Mouse (Mus musculus): ENCODE results near the gene Cnp. TPM values are rescaled to one million over a fixed set of nuclear protein-coding genes. Genes with fewer than 3 reads are reported as not detected.

Gene Cnp
- polyA plus RNA-seq, 1 experiment from 2014 or later: 41.1 TPM

- peak; percentile 55 for ATAC-seq (ENCODE audit: low read depth)
- Histone ChIP-seq H3K36me3 (ENCODE audit: control insufficient read depth, insufficient read depth, low read length) (no peaks in the 10 kb centered on the region), H3K9me3 (ENCODE audit: control insufficient read depth, low read length) (no peaks in the 10 kb centered on the region), H3K4me1 (ENCODE audit: control insufficient read depth, insufficient read depth, low read length) (peaks cover 17% of the 10 kb centered on the region), H3K4me2 (ENCODE audit: low read depth, low read length) (peak within 1 kb of the TSS; percentile 63), H3K4me3 (ENCODE audit: low read depth, low read length) (peak within 1 kb of the TSS; percentile 78), H3K27ac (ENCODE audit: low read depth, low read length) (peak within 1 kb of the TSS; percentile 97), H3K9ac (replicated peaks; ENCODE audit: low read depth, low read length) (peak within 1 kb of the TSS; percentile 93), H3K27me3 (ENCODE audit: control insufficient read depth, insufficient read depth, low read length) (no peaks in the 10 kb centered on the region)
- WGBS: 2% methylated on average over 36 of the region's 36 CpGs
Observed at GRCm38 (mm10) chr11:100618761-100619484, 44.2 kb downstream of the Cnp start, which contains the start of gene Nkiras2. Gene Nkiras2, plus strand, starts transcription at chr11:100619244.

- peak overlapping the region; percentile 97 for H3K27ac ChIP-seq (ENCODE audit: low read depth, low read length)
- H3K27me3 ChIP-seq (ENCODE audit: control insufficient read depth, insufficient read depth, low read length): no peaks in the 10 kb centered on the region
- peak; percentile 96 for ATAC-seq (ENCODE audit: low read depth)
- peak overlapping the region; percentile 78 for H3K4me3 ChIP-seq (ENCODE audit: low read depth, low read length)
- peak overlapping the region; percentile 63 for H3K4me2 ChIP-seq (ENCODE audit: low read depth, low read length)
- H3K36me3 ChIP-seq (ENCODE audit: control insufficient read depth, insufficient read depth, low read length): no peaks in the 10 kb centered on the region
- WGBS: under 1% methylated on average over 40 of the region's 40 CpGs
- peak overlapping the region; percentile 93 for H3K9ac ChIP-seq (replicated peaks; ENCODE audit: low read depth, low read length)
- H3K4me1 ChIP-seq (ENCODE audit: control insufficient read depth, insufficient read depth, low read length): peaks cover 23% of the 10 kb centered on the region
- no peaks in the 10 kb centered on the region for H3K9me3 ChIP-seq (ENCODE audit: control insufficient read depth, low read length)
Observed at GRCm38 (mm10) chr11:100619485-100619975, 44.8 kb downstream of the Cnp start.

- ATAC-seq (ENCODE audit: low read depth): peak; percentile 26
Observed at GRCm38 (mm10) chr11:100619982-100620381, 45.3 kb downstream of the Cnp start, which contains the start of gene Dnajc7. Gene Dnajc7, minus strand, starts transcription at chr11:100620168.

GRCm38 (mm10) chr11:100622714-100623113 lies 48.0 kb downstream of the Cnp start:
- Histone ChIP-seq H3K9ac (replicated peaks; ENCODE audit: low read depth, low read length) (peak overlapping the region; percentile 82), H3K4me3 (ENCODE audit: low read depth, low read length) (peak overlapping the region; percentile 81), H3K36me3 (ENCODE audit: control insufficient read depth, insufficient read depth, low read length) (peaks cover 11% of the 10 kb centered on the region), H3K27me3 (ENCODE audit: control insufficient read depth, insufficient read depth, low read length) (no peaks in the 10 kb centered on the region), H3K4me1 (ENCODE audit: control insufficient read depth, insufficient read depth, low read length) (peaks cover 23% of the 10 kb centered on the region), H3K9me3 (ENCODE audit: control insufficient read depth, low read length) (no peaks in the 10 kb centered on the region), H3K27ac (ENCODE audit: low read depth, low read length) (peak overlapping the region; percentile 86), H3K4me2 (ENCODE audit: low read depth, low read length) (peak overlapping the region; percentile 66)
- ATAC-seq (ENCODE audit: low read depth): peak; percentile 25; the same call in 1 of the 2 replicates
- under 1% methylated on average over 24 of the region's 24 CpGs for WGBS

More at GRCm38 (mm10) chr11:100619982-100620381, 45.3 kb downstream of the Cnp start, which contains the start of gene Dnajc7:
- Histone ChIP-seq H3K27me3 (ENCODE audit: control insufficient read depth, insufficient read depth, low read length) (no peaks in the 10 kb centered on the region), H3K9ac (replicated peaks; ENCODE audit: low read depth, low read length) (peak within 1 kb of the TSS; percentile 93), H3K4me3 (ENCODE audit: low read depth, low read length) (peak within 1 kb of the TSS; percentile 78), H3K36me3 (ENCODE audit: control insufficient read depth, insufficient read depth, low read length) (no peaks in the 10 kb centered on the region), H3K4me2 (ENCODE audit: low read depth, low read length) (peak within 1 kb of the TSS; percentile 63), H3K27ac (ENCODE audit: low read depth, low read length) (peak within 1 kb of the TSS; percentile 97), H3K4me1 (ENCODE audit: control insufficient read depth, insufficient read depth, low read length) (peaks cover 25% of the 10 kb centered on the region), H3K9me3 (ENCODE audit: control insufficient read depth, low read length) (no peaks in the 10 kb centered on the region)
- WGBS: 3% methylated on average over 11 of the region's 11 CpGs

DNA sequence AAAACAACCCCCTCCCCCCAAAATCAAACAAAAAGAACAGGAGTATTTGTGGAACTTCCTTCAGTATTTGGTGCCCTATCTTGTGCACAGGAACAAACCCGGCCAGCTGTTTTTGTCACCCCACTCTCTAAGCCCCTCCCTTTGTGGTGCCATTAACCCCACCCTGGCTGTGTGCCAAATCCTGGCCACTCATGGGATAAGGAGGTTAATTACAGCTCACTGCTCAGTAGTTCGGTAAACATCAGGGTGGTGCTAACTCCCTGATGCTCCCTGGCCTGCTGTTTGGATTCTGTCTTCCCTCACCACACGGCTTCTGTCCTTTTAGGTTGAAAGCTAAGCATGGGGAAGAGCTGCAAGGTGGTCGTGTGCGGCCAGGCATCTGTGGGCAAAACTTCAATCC lies 49.2 kb downstream of the Cnp start:
- Histone ChIP-seq H3K4me1 (ENCODE audit: control insufficient read depth, insufficient read depth, low read length) (peaks cover 19% of the 10 kb centered on the region), H3K9ac (replicated peaks; ENCODE audit: low read depth, low read length) (0 out of 2 replicates have a peak overlapping the region, but pooled peaks have one; percentile 82), H3K4me3 (ENCODE audit: low read depth, low read length) (no peak overlapping the region), H3K9me3 (ENCODE audit: control insufficient read depth, low read length) (no peaks in the 10 kb centered on the region), H3K27ac (ENCODE audit: low read depth, low read length) (no peak overlapping the region), H3K36me3 (ENCODE audit: control insufficient read depth, insufficient read depth, low read length) (peaks cover 11% of the 10 kb centered on the region), H3K27me3 (ENCODE audit: control insufficient read depth, insufficient read depth, low read length) (no peaks in the 10 kb centered on the region), H3K4me2 (ENCODE audit: low read depth, low read length) (peak overlapping the region; percentile 66)
- ATAC-seq (ENCODE audit: low read depth): no peak
- WGBS: 49% methylated on average over 5 of the region's 5 CpGs

DNA sequence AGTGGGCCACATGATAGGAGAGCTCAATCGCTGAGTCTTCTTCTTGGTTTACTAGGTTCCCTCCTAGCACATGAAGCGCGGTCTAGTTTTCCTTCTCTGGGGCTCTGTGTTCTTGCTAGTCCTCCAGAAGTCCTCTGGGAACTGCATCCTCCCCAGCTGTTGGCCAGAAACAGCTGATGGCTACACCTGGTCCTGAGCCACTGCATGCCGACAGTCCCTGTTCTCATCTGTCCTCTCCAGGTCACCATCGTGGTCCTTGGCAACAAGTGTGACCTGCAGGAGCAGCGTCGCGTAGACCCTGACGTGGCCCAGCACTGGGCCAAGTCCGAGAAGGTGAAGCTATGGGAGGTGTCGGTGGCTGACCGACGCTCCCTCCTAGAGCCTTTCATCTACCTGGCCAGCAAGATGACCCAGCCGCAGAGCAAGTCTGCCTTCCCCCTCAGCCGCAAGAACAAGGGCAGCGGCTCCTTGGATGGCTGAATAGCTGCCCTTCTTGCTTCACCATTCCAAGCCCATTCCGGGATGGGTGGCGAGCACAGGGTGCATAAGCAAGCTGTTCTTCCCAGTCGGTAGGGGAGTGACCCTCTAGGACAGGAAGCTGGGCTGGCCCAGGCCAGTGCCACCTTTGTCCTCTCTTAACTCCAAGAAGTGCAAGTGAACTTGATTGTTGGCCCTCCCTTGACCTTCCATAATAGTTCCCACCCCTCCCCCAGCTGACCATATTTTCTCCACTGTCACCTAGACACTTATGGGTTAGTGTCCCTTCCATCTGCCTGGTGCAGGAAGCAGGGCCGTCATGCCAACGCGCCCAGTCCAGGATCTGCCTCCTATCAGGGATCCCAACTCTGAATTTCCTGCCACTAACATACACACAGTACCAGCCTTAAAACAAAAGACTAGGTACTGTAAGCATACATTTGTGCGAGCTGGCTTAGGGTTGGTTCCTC lies 51.3 kb downstream of the Cnp start:
- no peak for ATAC-seq (ENCODE audit: low read depth)
- Histone ChIP-seq H3K4me2 (ENCODE audit: low read depth, low read length) (no peak overlapping the region), H3K9ac (replicated peaks; ENCODE audit: low read depth, low read length) (no peak overlapping the region), H3K4me1 (ENCODE audit: control insufficient read depth, insufficient read depth, low read length) (peaks cover 21% of the 10 kb centered on the region), H3K27ac (ENCODE audit: low read depth, low read length) (no peak overlapping the region), H3K4me3 (ENCODE audit: low read depth, low read length) (no peak overlapping the region), H3K9me3 (ENCODE audit: control insufficient read depth, low read length) (no peaks in the 10 kb centered on the region), H3K36me3 (ENCODE audit: control insufficient read depth, insufficient read depth, low read length) (peaks cover 11% of the 10 kb centered on the region), H3K27me3 (ENCODE audit: control insufficient read depth, insufficient read depth, low read length) (no peaks in the 10 kb centered on the region)
- WGBS: 95% methylated on average over 23 of the region's 23 CpGs

DNA sequence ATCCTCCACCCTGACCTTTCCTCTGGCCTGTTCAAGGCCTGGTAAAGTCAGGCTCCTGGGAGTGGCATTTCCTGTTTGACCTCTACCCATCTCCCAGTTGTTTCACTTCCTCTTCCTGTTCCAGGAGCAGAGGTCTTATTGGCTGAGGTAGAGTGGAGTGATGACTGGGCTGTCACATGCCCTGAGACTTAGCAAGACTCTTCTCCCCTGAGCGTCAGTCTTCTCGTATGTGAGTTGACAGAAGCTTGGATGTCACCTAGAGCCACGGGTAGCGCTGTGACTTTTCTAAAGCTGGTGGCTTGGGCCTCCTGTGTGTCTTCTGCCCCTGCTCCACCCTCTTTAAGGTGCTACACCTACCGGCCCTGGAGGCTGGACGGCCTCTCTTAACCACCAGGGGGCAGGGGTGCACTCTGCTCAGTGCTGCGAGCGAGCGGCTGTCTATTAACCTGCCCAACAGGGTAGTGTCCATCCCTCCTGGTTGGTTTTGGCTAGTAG lies 52.0 kb downstream of the Cnp start:
- Histone ChIP-seq H3K36me3 (ENCODE audit: control insufficient read depth, insufficient read depth, low read length) (peaks cover 11% of the 10 kb centered on the region), H3K27me3 (ENCODE audit: control insufficient read depth, insufficient read depth, low read length) (no peaks in the 10 kb centered on the region), H3K4me1 (ENCODE audit: control insufficient read depth, insufficient read depth, low read length) (peaks cover 21% of the 10 kb centered on the region), H3K4me3 (ENCODE audit: low read depth, low read length) (no peak overlapping the region), H3K9ac (replicated peaks; ENCODE audit: low read depth, low read length) (no peak overlapping the region), H3K9me3 (ENCODE audit: control insufficient read depth, low read length) (no peaks in the 10 kb centered on the region), H3K27ac (ENCODE audit: low read depth, low read length) (no peak overlapping the region), H3K4me2 (ENCODE audit: low read depth, low read length) (no peak overlapping the region)
- WGBS: 25% methylated on average over 9 of the region's 9 CpGs
- peak; percentile 64; the same call in 1 of the 2 replicates for ATAC-seq (ENCODE audit: low read depth)

GRCm38 (mm10) chr11:100628056-100628455 lies 53.4 kb downstream of the Cnp start:
- H3K4me2 ChIP-seq (ENCODE audit: low read depth, low read length): no peak overlapping the region
- H3K27ac ChIP-seq (ENCODE audit: low read depth, low read length): no peak overlapping the region
- 95% methylated on average over 5 of the region's 5 CpGs for WGBS
- H3K4me3 ChIP-seq (ENCODE audit: low read depth, low read length): no peak overlapping the region
- no peak for ATAC-seq (ENCODE audit: low read depth)
- H3K9ac ChIP-seq (replicated peaks; ENCODE audit: low read depth, low read length): no peak overlapping the region
- peaks cover 21% of the 10 kb centered on the region for H3K4me1 ChIP-seq (ENCODE audit: control insufficient read depth, insufficient read depth, low read length)
- peaks cover 11% of the 10 kb centered on the region for H3K36me3 ChIP-seq (ENCODE audit: control insufficient read depth, insufficient read depth, low read length)
- H3K9me3 ChIP-seq (ENCODE audit: control insufficient read depth, low read length): no peaks in the 10 kb centered on the region
- H3K27me3 ChIP-seq (ENCODE audit: control insufficient read depth, insufficient read depth, low read length): no peaks in the 10 kb centered on the region
